Mouse (Mus musculus) hindbrain, postnatal 0 days (tissue): ENCODE measurements around the gene Sema4g. TPM values are rescaled to one million over a fixed set of nuclear protein-coding genes. Genes with fewer than 3 reads are reported as not detected.

Experiments used
- ATAC-seq: fragments of 200-750 bp; cut with Nextera tagmentation; 2 replicates; pipeline ENCODE4 v1.8.0; 2017; ENCODE audit warnings: mild to moderate bottlenecking, moderate TSS enrichment, moderate library complexity
- DNase-seq: peaks from one replicate; pipeline ENCODE4 v3.0.0-alpha.2; 2015; ENCODE audit warnings: low spot score
- H3K27ac ChIP-seq: fragments of 300-500 bp; sonication (generic); 2 replicates; pipeline ENCODE4 v1.5.1; 2014; ENCODE audit warnings: mild to moderate bottlenecking
- H3K27me3 ChIP-seq: fragments of 300-500 bp; sonication (generic); 2 replicates; pipeline ENCODE4 v1.6.1; 2014; ENCODE audit warnings: low read length, mixed read lengths; ENCODE audit not compliant: insufficient read depth
- H3K36me3 ChIP-seq: fragments of 300-500 bp; sonication (generic); 2 replicates; pipeline ENCODE4 v1.6.1; 2014; ENCODE audit warnings: low read length, mixed read lengths; ENCODE audit not compliant: insufficient read depth
- H3K4me1 ChIP-seq: fragments of 300-500 bp; sonication (generic); 2 replicates; pipeline ENCODE4 v1.6.1; 2014; ENCODE audit warnings: antibody characterized with exemption, low read length, mixed read lengths; ENCODE audit not compliant: insufficient read depth
- H3K4me2 ChIP-seq: fragments of 300-500 bp; sonication (generic); 2 replicates; pipeline ENCODE4 v1.6.1; 2014; ENCODE audit warnings: low read depth, mild to moderate bottlenecking, low read length, moderate library complexity, mixed read lengths
- H3K4me3 ChIP-seq: fragments of 300-500 bp; sonication (generic); 2 replicates; pipeline ENCODE4 v1.5.1; 2014; ENCODE audit warnings: low read length
- H3K9ac ChIP-seq: fragments of 300-500 bp; sonication (generic); replicated peaks from 2 replicates; pipeline ENCODE4 v1.6.1; 2014; ENCODE audit warnings: mild to moderate bottlenecking, low read length, moderate library complexity, mixed read lengths
- H3K9me3 ChIP-seq: fragments of 300-500 bp; sonication (generic); 2 replicates; pipeline ENCODE4 v1.6.1; 2016; ENCODE audit warnings: low read length, mixed read lengths
- CTCF ChIP-seq: IDR thresholded peaks from 2 replicates; pipeline ENCODE4 v1.5.1; 2016; ENCODE audit warnings: antibody characterized with exemption, control low read depth, low read depth
- WGBS: fragments of 180-500 bp; shearing (Covaris S2); extraction: QIAGEN DNeasy Blood & Tissue Kit; methylation state at CpG from one replicate; pipeline ENCODE4 v1.1.7; 2014; 5-methylcytosine and 5-hydroxymethylcytosine counted together
- polyA plus RNA-seq: library from polyadenylated mRNA; unstranded; fragments of >200 nt; fragmentation: Nextera tagmentation; extraction: Ambion mirVana; gene quantifications from 2 replicates; pipeline ENCODE4 v1.2.1, GENCODE M21; 2015
- total RNA-seq: library from RNA; depleted of rRNA; stranded (reverse); fragments of >200 nt; gene quantifications from 2 replicates; pipeline ENCODE4 v1.2.3, GENCODE M21; 2014; rRNA removed

Gene Sema4g
- 66.9 and 81.0 TPM in 2 replicates for total RNA-seq
- polyA plus RNA-seq: 14.2 and 15.7 TPM in 2 replicates

DNA sequence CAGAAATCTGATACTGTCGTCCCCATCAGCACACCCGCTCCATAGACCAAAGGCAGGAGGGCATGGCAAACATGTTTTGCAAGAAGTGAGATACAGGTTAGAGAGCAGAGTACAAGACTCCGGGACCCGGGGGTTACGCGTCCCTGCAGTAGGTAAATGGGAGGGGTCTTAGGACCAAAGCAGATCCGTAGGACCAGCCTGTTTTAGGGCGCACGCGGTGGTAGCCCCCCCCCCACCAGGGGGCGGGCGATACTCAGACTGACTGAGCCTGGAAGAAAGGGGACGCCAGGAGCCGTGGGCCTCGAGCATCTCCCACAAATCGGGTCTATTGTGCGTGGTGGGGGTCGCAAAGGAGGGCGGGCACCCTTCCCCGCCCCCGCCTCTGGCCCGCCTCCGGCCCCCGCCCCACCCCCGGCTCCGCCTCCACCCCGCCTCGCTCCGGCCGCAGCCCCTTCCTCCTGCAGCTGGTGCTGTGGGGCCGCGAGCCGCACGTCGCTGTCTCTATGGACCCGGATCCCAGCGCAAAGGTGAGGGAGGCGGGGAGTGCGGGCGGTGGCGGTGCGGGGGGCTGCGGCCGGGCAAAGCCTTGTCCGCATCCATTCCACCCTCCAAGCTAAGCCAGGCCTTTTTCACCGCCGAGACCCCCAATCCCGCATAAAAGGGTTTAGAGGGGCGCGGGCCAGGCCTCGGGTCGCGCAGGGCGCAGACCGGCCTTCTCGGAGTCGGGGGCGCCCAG, at the start of gene Sema4g:
Gene Sema4g (plus strand): TSS at position 271 of the 736 bp plus-strand sequence.
- peak within 1 kb of the TSS; percentile 93 for H3K4me2 ChIP-seq
- 0 out of 2 replicates have a peak, but pooled peaks cover 2% of the 10 kb centered on the region for H3K4me1 ChIP-seq
- DNase-seq: peak; percentile 79
- H3K9me3 ChIP-seq: no peaks in the 10 kb centered on the region
- TF ChIP-seq CTCF: peak; percentile 56
- peak within 1 kb of the TSS; percentile 82 for H3K27ac ChIP-seq
- H3K9ac ChIP-seq: peak within 1 kb of the TSS; percentile 94
- peak within 1 kb of the TSS; percentile 84 for H3K4me3 ChIP-seq
- H3K27me3 ChIP-seq: no peaks in the 10 kb centered on the region
- ATAC-seq: peak; percentile 78
- under 1% methylated on average over 39 of the region's 58 CpGs for whole genome bisulfite sequencing
- no peaks in the 10 kb centered on the region for H3K36me3 ChIP-seq

DNA sequence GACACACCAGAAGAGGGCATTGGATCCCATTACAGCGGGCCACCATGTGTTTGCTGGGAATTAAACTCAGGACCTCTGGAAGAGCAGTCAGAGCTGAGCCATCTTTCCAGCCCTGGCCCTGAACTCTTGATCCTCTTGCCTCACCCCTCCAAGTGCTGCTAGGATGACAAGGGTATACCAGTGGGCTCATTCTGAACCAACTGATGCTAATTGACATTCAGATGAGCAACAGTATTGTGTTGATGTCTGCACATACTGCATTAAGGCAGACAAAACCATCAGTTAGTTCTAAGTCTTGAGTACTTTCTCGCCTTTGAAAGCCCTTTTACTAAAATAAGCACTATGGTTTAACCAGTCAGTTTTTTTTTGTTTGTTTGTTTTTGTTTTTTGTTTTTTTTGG, 29.3 kb upstream of the Sema4g start:
- DNase-seq (no peak), ATAC-seq (no peak)
- no peaks in the 10 kb centered on the region for H3K4me1 ChIP-seq
- no peak overlapping the region for H3K4me2 ChIP-seq
- H3K36me3 ChIP-seq: peaks cover 62% of the 10 kb centered on the region
- TF ChIP-seq CTCF: no peak
- no peak overlapping the region for H3K9ac ChIP-seq
- no peaks in the 10 kb centered on the region for H3K9me3 ChIP-seq
- no peaks in the 10 kb centered on the region for H3K27me3 ChIP-seq
- H3K27ac ChIP-seq: no peak overlapping the region
- 100% methylated on average over 2 of the region's 2 CpGs for WGBS
- no peak overlapping the region for H3K4me3 ChIP-seq

DNA sequence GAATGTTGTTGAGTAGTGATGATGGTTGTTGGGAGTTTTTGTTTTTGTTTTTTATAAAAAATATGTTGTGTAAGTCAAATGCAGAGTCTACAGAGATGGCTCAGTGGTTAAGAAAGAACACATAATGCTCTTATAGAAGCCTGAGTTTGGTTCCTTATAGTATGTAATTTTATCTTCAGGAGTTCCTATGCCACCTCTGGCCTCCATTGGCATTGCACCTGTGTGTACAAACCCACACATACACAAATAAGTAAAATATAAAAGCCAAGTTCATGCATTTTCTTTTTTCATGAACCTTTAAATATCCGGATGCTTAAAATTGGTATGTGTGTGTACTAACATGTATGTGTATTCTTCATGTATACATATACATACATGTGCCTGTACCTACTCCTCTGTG, 22.9 kb upstream of the Sema4g start:
- Histone ChIP-seq H3K27me3 (no peaks in the 10 kb centered on the region), H3K4me3 (no peak overlapping the region), H3K4me1 (no peaks in the 10 kb centered on the region), H3K9me3 (no peaks in the 10 kb centered on the region), H3K9ac (no peak overlapping the region), H3K36me3 (peaks cover 53% of the 10 kb centered on the region; the same call in 1 of the 2 replicates), H3K4me2 (no peak overlapping the region), H3K27ac (no peak overlapping the region)
- TF ChIP-seq CTCF: no peak
- no peak for DNase-seq
- WGBS: 94% methylated on average over 1 of the region's 1 CpGs
- ATAC-seq: no peak

DNA sequence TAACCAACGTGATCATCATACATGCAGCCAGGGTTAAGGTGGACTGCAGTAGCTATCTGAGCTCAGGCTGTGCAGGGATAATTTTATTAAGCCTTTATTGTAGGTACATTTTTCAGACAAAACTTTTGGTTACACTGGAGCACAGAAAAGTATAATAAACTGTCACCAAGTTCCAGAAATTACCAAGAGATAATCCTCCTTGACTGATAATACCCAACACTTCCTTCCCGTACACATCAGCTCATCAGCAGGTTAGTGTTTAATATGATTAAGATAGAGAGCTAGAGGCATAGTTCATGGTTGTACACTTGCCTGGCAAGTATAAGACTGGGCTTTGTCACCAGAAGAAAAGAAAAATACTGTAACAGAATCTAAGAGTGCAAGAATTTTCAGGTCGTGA, 20.6 kb upstream of the Sema4g start:
- H3K27me3 ChIP-seq: no peaks in the 10 kb centered on the region
- no peaks in the 10 kb centered on the region for H3K9me3 ChIP-seq
- no peak overlapping the region for H3K4me3 ChIP-seq
- no peak for TF ChIP-seq CTCF
- H3K36me3 ChIP-seq: peaks cover 57% of the 10 kb centered on the region
- no peak overlapping the region for H3K27ac ChIP-seq
- H3K4me2 ChIP-seq: no peak overlapping the region
- 93% methylated on average over 3 of the region's 3 CpGs for WGBS
- no peak for DNase-seq
- no peaks in the 10 kb centered on the region for H3K4me1 ChIP-seq
- no peak for ATAC-seq
- H3K9ac ChIP-seq: no peak overlapping the region

DNA sequence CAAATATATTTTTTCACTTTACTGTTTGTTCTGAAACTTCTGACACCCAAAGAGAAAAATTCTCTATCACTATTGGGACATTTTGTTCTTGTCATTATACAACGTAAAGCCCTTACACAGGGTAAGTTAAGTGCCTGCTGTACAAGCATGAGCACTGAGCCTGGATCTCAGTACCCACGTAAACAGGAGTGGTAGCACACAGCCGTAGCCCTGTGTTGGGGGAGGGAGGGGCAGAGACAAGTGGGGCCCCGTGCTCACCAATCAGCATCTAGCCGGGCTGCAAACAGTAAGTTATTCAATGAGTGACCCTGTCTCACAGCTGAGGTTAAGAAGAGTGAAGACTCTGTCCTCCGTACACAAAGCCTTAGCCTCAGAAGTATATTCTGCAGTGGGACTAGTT, 12.3 kb upstream of the Sema4g start:
- no peaks in the 10 kb centered on the region for H3K4me1 ChIP-seq
- TF ChIP-seq CTCF: no peak
- 81% methylated on average over 6 of the region's 6 CpGs for WGBS
- no peak overlapping the region for H3K27ac ChIP-seq
- H3K27me3 ChIP-seq: no peaks in the 10 kb centered on the region
- no peaks in the 10 kb centered on the region for H3K9me3 ChIP-seq
- no peak overlapping the region for H3K4me2 ChIP-seq
- H3K36me3 ChIP-seq: peaks cover 74% of the 10 kb centered on the region
- DNase-seq (no peak), ATAC-seq (no peak)
- no peak overlapping the region for H3K4me3 ChIP-seq
- no peak overlapping the region for H3K9ac ChIP-seq

DNA sequence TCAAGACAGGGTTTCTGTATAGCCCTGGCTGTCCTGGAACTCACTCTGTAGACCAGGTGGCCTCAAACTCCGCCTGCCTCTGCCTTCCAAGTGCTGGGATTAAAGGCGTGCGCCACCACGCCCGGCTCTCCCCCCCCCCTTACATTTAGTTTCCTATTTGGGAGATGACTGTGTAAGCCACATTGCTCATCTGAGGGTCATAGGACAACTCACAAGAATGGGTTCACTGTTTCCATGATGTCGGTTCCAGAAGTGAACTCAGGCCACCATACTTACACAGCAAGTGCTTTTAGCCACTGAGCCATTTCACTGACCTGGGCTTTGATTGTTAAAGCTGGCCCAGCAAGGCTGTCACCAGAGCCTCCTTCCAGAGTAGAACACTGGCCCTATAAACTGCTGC, 11.8 kb upstream of the Sema4g start:
- no peak overlapping the region for H3K4me2 ChIP-seq
- H3K36me3 ChIP-seq: peaks cover 77% of the 10 kb centered on the region
- no peak for TF ChIP-seq CTCF
- no peak overlapping the region for H3K4me3 ChIP-seq
- H3K27me3 ChIP-seq: no peaks in the 10 kb centered on the region
- H3K4me1 ChIP-seq: no peaks in the 10 kb centered on the region
- no peaks in the 10 kb centered on the region for H3K9me3 ChIP-seq
- DNase-seq (no peak), ATAC-seq (no peak)
- no peak overlapping the region for H3K9ac ChIP-seq
- WGBS: 94% methylated on average over 6 of the region's 6 CpGs
- H3K27ac ChIP-seq: no peak overlapping the region

DNA sequence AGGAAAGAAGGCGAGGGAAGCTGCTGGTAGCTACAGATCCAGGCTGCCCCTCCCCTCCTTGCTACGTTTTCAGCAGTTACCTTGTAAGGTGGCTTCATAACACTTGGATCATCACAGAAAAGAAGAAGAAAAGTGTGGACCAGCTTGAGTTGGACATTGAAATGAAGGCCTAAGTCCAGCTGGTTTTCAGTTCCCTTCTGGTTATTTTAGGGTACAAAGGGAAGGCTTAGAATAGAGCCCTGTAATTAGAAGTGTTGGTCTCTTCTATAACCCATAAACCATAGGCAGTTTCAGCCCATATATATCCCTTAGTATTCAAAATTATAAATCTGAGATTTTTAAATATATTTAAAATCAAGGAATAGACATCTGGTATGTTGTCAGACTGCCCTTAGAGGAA, 8.1 kb upstream of the Sema4g start:
- Histone ChIP-seq H3K27ac (no peak overlapping the region), H3K36me3 (peaks cover 46% of the 10 kb centered on the region), H3K4me1 (no peaks in the 10 kb centered on the region), H3K4me2 (no peak overlapping the region), H3K9ac (no peak overlapping the region), H3K9me3 (no peaks in the 10 kb centered on the region), H3K27me3 (no peaks in the 10 kb centered on the region), H3K4me3 (no peak overlapping the region)
- 94% methylated on average over 2 of the region's 2 CpGs for WGBS
- no peak for DNase-seq
- no peak for TF ChIP-seq CTCF
- no peak for ATAC-seq
